Mouse (Mus musculus): ENCODE results near the gene Fam240a.

DNA sequence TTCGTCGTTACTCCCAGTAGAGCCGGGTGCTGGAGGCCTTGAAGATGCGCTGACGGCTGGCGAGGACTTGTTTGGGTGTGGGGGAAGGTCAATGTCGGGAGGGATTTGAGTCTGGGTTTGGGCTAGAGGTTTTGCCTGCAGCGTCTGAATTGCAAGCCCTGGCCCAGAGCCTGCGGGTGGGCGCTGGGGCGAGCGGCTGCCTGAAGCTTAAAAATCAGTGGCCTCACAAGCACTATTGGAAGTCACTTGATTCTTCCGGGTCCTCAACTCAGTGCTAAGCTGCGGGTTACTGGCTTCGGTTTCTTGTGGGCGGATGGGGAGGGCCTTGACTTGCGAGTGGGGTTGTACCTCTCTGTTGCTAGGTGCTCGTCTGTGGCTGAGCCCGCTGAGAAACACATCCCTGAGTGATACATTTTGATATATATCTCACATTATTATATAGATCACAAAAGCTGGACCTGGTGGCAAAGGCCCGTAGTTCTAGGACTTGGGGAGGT, 29.9 kb upstream of the Fam240a start:
- TF ChIP-seq CTCF (conservative IDR thresholded peaks at IDR 0.05; ENCODE audit: insufficient read depth, insufficient read length, low read depth, low read length) (no peak), POLR2A (IDR thresholded peaks at IDR 0.05; ENCODE audit: low read depth, low read length) (no peak)

Measured in kidney, adult 2 months (tissue).